Mouse (Mus musculus): Measurements from ENCODE around the gene Wfdc17. TPM values are rescaled to one million over a fixed set of nuclear protein-coding genes. Genes with fewer than 3 reads are reported as not detected.

Wfdc17 gene
- polyA plus RNA-seq (2012; fragmentation: generic; extraction: Trizol), result not detected
- long read RNA-seq, experiment 1, result 0 reads
- long read RNA-seq, experiment 2, result 0 reads

DNA sequence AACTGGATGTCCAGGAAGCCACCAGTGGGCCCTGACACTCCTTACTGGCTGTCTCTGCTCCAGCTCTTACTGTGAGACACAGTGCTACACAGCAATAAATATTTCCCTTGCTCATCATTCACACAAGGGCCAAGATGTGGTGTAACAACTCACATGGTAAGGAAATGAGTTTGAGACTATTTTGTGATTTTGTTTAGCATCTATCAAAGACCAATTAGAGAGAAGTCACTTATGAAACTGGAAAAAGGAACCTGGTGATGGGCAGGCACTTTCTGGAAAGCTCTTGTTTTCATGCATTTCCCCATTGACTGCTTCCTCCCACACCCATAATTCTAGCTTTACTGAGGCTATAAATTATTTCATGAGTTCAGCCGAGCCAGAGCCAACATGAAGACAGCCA lies at the start of gene Wfdc17:
Wfdc17 (plus strand) TSS at position 287 of the 400 bp plus-strand sequence.
- TF ChIP-seq USF1 (IDR thresholded peaks at IDR 0.05; ENCODE audit: low read depth), result no peak
- TF ChIP-seq CEBPB (IDR thresholded peaks at IDR 0.05; ENCODE audit: low read depth), result no peak
- TF ChIP-seq MYOD1 (IDR thresholded peaks at IDR 0.05; ENCODE audit: control insufficient read depth, insufficient read length, low read depth), result no peak
- TF ChIP-seq FOSL1 (IDR thresholded peaks at IDR 0.05; ENCODE audit: insufficient read depth, low read length, poor library complexity, severe bottlenecking), result no peak
- no peak for TF ChIP-seq MYOG (IDR thresholded peaks at IDR 0.05; ENCODE audit: control insufficient read depth, extremely low read depth, insufficient read length)
- no peak for TF ChIP-seq CTCF (IDR thresholded peaks at IDR 0.05; ENCODE audit: control insufficient read depth, insufficient read depth, insufficient read length)
- TF ChIP-seq MAX (IDR thresholded peaks at IDR 0.05), result no peak
- H3ac ChIP-seq (ENCODE audit: control insufficient read depth, insufficient read length, low read depth), result no peak within 1 kb of the TSS
- no peaks in the 10 kb centered on the region for H3K79me3 ChIP-seq (ENCODE audit: low read depth)
- H3K4me3 ChIP-seq (ENCODE audit: insufficient read depth, poor library complexity, severe bottlenecking), result no peak within 1 kb of the TSS
- peaks cover 10% of the 10 kb centered on the region for H3K27me3 ChIP-seq (ENCODE audit: control insufficient read depth, insufficient read depth, insufficient read length)
- no peaks in the 10 kb centered on the region for H3K36me3 ChIP-seq (ENCODE audit: control insufficient read depth, insufficient read depth)
- no peaks in the 10 kb centered on the region for H3K79me2 ChIP-seq (ENCODE audit: control insufficient read depth, insufficient read depth)

DNA sequence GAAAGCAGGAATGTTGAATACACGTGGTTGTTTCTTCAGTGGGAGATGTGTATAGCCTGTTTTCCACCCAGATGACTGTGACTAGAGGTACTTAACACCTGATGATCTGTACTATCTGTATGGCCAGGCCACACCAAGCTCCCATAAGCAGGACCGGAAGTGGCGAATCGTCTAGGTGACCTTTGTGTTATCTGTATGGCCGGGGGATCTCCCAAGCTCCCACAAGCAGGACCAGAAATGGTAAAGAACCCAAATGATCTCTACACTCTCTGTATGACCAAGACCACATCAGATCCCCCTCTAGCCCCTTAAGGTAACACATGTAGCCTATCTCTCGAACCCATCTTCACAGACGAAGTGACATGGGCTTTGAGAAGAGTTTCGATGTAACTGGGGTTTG lies 49.2 kb upstream of the Wfdc17 start:
- H3K79me2 ChIP-seq (ENCODE audit: control insufficient read depth, insufficient read depth), result no peaks in the 10 kb centered on the region
- H3K79me3 ChIP-seq (ENCODE audit: low read depth), result no peaks in the 10 kb centered on the region
- TF ChIP-seq FOSL1 (IDR thresholded peaks at IDR 0.05; ENCODE audit: insufficient read depth, low read length, poor library complexity, severe bottlenecking) (no peak), USF1 (IDR thresholded peaks at IDR 0.05; ENCODE audit: low read depth) (no peak), MYOD1 (IDR thresholded peaks at IDR 0.05; ENCODE audit: control insufficient read depth, insufficient read length, low read depth) (no peak), MYOG (IDR thresholded peaks at IDR 0.05; ENCODE audit: control insufficient read depth, extremely low read depth, insufficient read length) (no peak), CEBPB (IDR thresholded peaks at IDR 0.05; ENCODE audit: low read depth) (no peak), CTCF (IDR thresholded peaks at IDR 0.05; ENCODE audit: control insufficient read depth, insufficient read depth, insufficient read length) (no peak), MAX (IDR thresholded peaks at IDR 0.05) (no peak)
- no peaks in the 10 kb centered on the region for H3K36me3 ChIP-seq (ENCODE audit: control insufficient read depth, insufficient read depth)
- H3K4me3 ChIP-seq (ENCODE audit: insufficient read depth, poor library complexity, severe bottlenecking), result no peak overlapping the region
- peaks cover 7% of the 10 kb centered on the region for H3K27me3 ChIP-seq (ENCODE audit: control insufficient read depth, insufficient read depth, insufficient read length)
- no peak overlapping the region for H3ac ChIP-seq (ENCODE audit: control insufficient read depth, insufficient read length, low read depth)

DNA sequence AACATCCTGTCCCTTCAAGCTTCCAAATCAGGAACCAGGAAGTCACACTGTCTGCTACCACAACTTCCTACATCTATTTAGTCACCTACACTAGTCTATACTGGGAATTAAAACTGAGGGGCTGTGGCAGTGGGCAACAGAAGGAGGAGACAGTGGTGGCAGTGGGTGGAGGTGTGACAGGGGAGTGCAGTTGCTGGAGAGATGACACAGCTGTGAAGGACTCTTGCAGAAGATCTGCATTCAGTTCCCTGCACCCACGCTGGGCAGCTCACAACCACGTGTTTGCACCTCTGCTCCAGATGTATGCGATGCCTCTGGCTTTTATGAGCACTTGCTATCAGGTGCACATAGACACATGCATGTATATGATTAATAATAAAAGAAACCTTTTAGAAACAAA lies 46.3 kb upstream of the Wfdc17 start:
- Histone ChIP-seq H3K79me3 (ENCODE audit: low read depth) (no peaks in the 10 kb centered on the region), H3ac (ENCODE audit: control insufficient read depth, insufficient read length, low read depth) (no peak overlapping the region), H3K36me3 (ENCODE audit: control insufficient read depth, insufficient read depth) (no peaks in the 10 kb centered on the region), H3K27me3 (ENCODE audit: control insufficient read depth, insufficient read depth, insufficient read length) (peaks cover 11% of the 10 kb centered on the region), H3K4me3 (ENCODE audit: insufficient read depth, poor library complexity, severe bottlenecking) (no peak overlapping the region), H3K79me2 (ENCODE audit: control insufficient read depth, insufficient read depth) (no peaks in the 10 kb centered on the region)
- TF ChIP-seq MYOD1 (IDR thresholded peaks at IDR 0.05; ENCODE audit: control insufficient read depth, insufficient read length, low read depth) (no peak), CEBPB (IDR thresholded peaks at IDR 0.05; ENCODE audit: low read depth) (no peak), MYOG (IDR thresholded peaks at IDR 0.05; ENCODE audit: control insufficient read depth, extremely low read depth, insufficient read length) (no peak), CTCF (IDR thresholded peaks at IDR 0.05; ENCODE audit: control insufficient read depth, insufficient read depth, insufficient read length) (no peak), MAX (IDR thresholded peaks at IDR 0.05) (no peak), USF1 (IDR thresholded peaks at IDR 0.05; ENCODE audit: low read depth) (no peak), FOSL1 (IDR thresholded peaks at IDR 0.05; ENCODE audit: insufficient read depth, low read length, poor library complexity, severe bottlenecking) (no peak)

DNA sequence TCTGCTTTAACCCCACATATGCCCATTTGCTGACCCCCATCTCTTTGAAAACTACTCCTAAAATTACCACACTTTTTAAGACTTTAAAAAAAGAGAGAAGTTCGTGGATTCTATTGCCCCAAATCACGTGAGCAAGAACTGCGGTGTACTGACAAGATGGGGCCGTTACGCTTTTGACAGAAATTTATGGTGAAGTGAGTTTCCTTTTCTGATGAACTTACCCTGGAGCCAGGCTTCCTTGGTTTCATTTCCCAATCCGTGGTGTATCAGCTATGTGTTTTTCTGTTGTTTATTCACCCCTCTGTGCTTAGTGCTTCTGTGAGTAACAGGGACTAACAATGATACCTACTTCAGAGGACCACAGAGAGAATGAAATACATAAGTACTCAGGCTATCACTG lies 45.0 kb upstream of the Wfdc17 start:
- Histone ChIP-seq H3K36me3 (ENCODE audit: control insufficient read depth, insufficient read depth) (no peaks in the 10 kb centered on the region), H3K79me3 (ENCODE audit: low read depth) (no peaks in the 10 kb centered on the region), H3K79me2 (ENCODE audit: control insufficient read depth, insufficient read depth) (no peaks in the 10 kb centered on the region), H3K27me3 (ENCODE audit: control insufficient read depth, insufficient read depth, insufficient read length) (peaks cover 11% of the 10 kb centered on the region), H3K4me3 (ENCODE audit: insufficient read depth, poor library complexity, severe bottlenecking) (no peak overlapping the region), H3ac (ENCODE audit: control insufficient read depth, insufficient read length, low read depth) (no peak overlapping the region)
- TF ChIP-seq MAX (IDR thresholded peaks at IDR 0.05) (no peak), CEBPB (IDR thresholded peaks at IDR 0.05; ENCODE audit: low read depth) (no peak), MYOG (IDR thresholded peaks at IDR 0.05; ENCODE audit: control insufficient read depth, extremely low read depth, insufficient read length) (no peak), FOSL1 (IDR thresholded peaks at IDR 0.05; ENCODE audit: insufficient read depth, low read length, poor library complexity, severe bottlenecking) (no peak), USF1 (IDR thresholded peaks at IDR 0.05; ENCODE audit: low read depth) (no peak), CTCF (IDR thresholded peaks at IDR 0.05; ENCODE audit: control insufficient read depth, insufficient read depth, insufficient read length) (no peak), MYOD1 (IDR thresholded peaks at IDR 0.05; ENCODE audit: control insufficient read depth, insufficient read length, low read depth) (no peak)

DNA sequence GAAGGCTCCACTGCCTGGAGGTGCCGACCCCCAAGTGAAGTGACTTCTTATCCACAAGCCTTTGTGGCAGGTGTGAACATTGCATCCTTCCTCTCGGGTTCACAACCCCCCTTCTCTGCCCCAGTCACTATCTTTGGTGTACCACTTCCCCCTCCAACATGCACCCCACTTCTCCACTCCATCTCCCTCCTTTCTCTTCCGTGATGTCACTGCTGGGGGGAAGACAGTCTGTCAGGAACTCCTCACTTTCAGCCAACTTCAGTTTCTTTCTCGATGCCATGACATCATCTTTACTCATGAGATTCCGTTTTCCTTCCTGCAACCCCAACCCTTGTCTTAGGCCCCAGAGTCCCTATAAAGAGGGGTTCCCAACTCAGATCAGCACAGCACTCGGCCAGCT lies 41.6 kb upstream of the Wfdc17 start, which contains the start of gene Ccl4:
Ccl4 (plus strand) TSS at position 381 of the 400 bp plus-strand sequence.
- Histone ChIP-seq H3ac (ENCODE audit: control insufficient read depth, insufficient read length, low read depth) (no peak within 1 kb of the TSS), H3K36me3 (ENCODE audit: control insufficient read depth, insufficient read depth) (no peaks in the 10 kb centered on the region), H3K79me2 (ENCODE audit: control insufficient read depth, insufficient read depth) (no peaks in the 10 kb centered on the region), H3K4me3 (ENCODE audit: insufficient read depth, poor library complexity, severe bottlenecking) (no peak within 1 kb of the TSS), H3K79me3 (ENCODE audit: low read depth) (no peaks in the 10 kb centered on the region), H3K27me3 (ENCODE audit: control insufficient read depth, insufficient read depth, insufficient read length) (peaks cover 11% of the 10 kb centered on the region)
- TF ChIP-seq USF1 (IDR thresholded peaks at IDR 0.05; ENCODE audit: low read depth) (no peak), MYOD1 (IDR thresholded peaks at IDR 0.05; ENCODE audit: control insufficient read depth, insufficient read length, low read depth) (no peak), MYOG (IDR thresholded peaks at IDR 0.05; ENCODE audit: control insufficient read depth, extremely low read depth, insufficient read length) (no peak), MAX (IDR thresholded peaks at IDR 0.05) (no peak), CEBPB (IDR thresholded peaks at IDR 0.05; ENCODE audit: low read depth) (no peak), CTCF (IDR thresholded peaks at IDR 0.05; ENCODE audit: control insufficient read depth, insufficient read depth, insufficient read length) (no peak), FOSL1 (IDR thresholded peaks at IDR 0.05; ENCODE audit: insufficient read depth, low read length, poor library complexity, severe bottlenecking) (no peak)
